Mouse (Mus musculus): Measurements from ENCODE around the gene Olah.
"Not testable (repeated sequence)": the region's sequence is repeated elsewhere in the genome, so short reads cannot be mapped to it uniquely, and the experiment has no call there.

Gene Olah

DNA sequence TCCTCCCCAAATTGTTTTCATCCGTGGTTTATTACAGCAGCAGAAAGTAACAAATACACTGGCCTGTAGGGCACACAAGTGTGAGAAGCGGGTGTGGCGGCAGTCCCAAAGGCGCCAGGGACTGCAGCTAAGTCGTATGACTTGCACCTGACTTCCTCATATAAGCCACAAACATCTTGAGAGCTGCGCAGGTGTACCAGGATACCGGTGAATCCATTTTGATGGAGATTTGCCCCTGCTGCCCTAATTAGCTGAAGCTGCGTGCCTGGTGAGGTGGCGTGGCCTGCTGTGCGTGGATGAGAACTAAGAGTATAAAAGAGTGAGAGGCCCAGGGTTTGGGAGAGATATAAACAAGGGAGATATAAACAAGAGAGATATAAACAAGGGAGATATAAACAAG is at the start of gene Olah:
Gene Olah (minus strand): TSS at position 101 of the 400 bp plus-strand sequence.
- DNase-seq (ENCODE audit: low spot score) = not testable (repeated sequence)

DNA sequence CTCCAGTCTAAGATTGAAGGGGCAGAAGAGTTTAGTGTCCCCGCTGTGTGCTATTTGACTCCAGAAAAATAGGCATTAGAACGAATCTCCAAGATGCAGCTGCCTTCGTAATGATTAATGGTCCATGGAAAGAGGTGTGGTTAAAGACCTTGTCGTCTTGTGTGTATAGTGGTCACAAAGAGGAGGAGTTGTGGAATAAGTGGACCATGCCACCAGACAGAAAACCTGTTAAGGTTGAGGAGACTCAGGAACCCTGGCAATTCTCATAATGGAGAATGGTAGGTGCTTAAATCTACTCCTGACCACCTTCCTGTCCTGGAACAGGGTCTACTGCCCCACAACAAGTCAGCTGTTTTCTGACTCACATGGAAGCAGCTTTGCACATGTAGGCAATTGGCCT is 49.0 kb upstream of the Olah start:
- no peak for DNase-seq (ENCODE audit: low spot score)

DNA sequence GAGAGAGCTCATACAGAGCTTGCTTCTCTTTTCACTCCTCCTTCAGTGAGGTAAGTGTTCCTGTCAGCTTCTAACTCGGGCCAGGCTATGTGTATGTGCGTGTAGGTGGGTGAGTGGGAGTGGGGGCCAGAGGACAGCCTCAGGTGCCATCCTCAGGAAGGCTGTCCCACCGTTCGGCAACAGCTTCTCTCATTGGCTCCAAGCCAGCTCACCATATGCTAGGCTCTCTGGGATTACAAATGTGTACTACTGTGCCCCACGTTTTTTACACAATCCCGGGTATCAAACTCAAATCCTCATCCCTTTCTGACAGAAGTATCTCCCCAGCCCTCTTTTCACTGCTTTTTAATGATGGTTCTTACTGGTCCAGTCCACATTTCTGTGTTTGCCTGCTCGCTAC is 47.2 kb upstream of the Olah start:
- no peak for DNase-seq (ENCODE audit: low spot score)

GRCm38 (mm10) chr2:3437956-3438355 is 40.9 kb upstream of the Olah start:
- no peak for DNase-seq (ENCODE audit: low spot score)

- no peak for DNase-seq (ENCODE audit: low spot score)
Observed at GRCm38 (mm10) chr2:3435369-3436061, 38.5 kb upstream of the Olah start.

- DNase-seq (ENCODE audit: low spot score) = no peak
Observed at GRCm38 (mm10) chr2:3430956-3431355, 33.9 kb upstream of the Olah start.

DNA sequence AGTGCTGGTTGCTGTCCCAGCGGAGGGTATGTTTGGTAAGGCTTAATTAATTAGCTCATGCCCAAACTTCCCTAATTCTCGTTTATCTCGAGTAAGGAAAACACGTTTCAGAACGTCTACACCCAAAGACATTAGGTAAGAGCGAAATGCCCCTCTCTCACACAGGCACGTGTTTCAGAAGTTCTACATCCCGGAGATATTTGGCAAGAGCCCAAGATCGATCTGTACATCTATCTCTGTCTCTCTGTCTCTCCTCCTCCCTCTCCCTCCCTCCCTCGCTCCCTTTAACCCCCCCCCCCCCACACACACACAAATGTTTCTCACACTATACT is 27.5 kb upstream of the Olah start:
- no peak for DNase-seq (ENCODE audit: low spot score)

DNA sequence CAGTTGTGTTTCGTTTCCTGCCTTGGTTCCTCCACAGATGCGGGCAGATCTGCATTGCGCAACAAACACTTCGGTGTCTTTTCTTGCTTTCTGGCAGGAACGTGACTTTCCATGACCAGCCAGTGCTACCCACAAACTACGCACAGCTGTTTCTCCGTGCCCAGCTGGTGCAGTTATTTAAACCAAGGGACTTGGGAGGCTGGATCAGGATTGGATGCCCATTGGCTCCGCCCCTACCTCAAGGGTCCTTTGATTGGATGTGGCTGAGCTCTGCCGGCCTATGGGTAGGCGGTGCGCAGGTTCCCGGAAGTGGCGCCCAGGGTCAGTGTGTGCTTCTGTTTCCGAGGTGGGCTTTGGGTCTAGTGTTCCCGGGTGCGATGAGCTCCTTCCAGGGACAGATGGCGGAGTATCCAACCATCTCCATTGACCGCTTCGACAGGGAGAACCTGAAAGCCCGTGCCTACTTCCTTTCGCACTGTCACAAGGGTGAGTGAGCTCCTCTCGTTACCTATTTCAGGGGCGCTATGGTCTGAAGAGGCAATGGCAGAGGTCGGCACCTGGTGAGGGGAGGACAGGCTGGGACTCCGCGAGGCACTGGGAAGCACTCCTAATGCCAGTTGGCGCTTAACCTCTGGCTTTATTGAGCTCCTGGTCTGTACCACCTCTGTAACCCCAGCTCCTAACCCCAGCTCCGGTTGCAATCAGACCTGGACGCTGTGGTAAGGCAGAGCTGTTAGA is 27.0 kb upstream of the Olah start, which contains the start of gene Dclre1c:
Gene Dclre1c (plus strand): TSS at position 291 of the 738 bp plus-strand sequence.
- DNase-seq (ENCODE audit: low spot score) = peak; percentile 87

DNA sequence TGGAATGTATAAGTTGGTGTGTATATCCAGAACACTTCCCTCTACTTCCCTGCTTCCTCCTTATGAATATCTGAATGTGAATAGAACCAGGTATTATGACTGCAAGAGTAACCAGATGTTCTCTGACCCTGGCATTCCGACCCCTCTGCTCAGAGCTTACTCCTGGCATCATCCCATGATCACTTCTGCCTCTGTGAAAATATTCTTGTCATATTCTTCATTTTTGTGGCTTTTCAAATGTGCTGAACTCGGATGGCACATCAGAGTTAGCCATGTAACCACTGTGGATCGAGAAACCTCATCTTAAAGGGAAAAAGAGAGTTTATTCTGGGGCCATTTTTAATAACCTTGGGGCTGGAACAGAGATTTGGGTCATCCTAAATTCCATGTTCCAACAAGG is 25.5 kb upstream of the Olah start, which contains the start of gene Meig1:
Gene Meig1 (minus strand): TSS at position 101 of the 400 bp plus-strand sequence.
- DNase-seq (ENCODE audit: low spot score) = no peak

- DNase-seq (ENCODE audit: low spot score) = no peak
Observed at GRCm38 (mm10) chr2:3420157-3420556, 23.1 kb upstream of the Olah start.

- DNase-seq (ENCODE audit: low spot score) = peak; percentile 93
Observed at GRCm38 (mm10) chr2:3418883-3419431, 21.9 kb upstream of the Olah start.

- no peak for DNase-seq (ENCODE audit: low spot score)
Observed at GRCm38 (mm10) chr2:3415676-3416075, 18.7 kb upstream of the Olah start.

GRCm38 (mm10) chr2:3414241-3414640 is 17.2 kb upstream of the Olah start:
- peak; percentile 31 for DNase-seq (ENCODE audit: low spot score)

DNA sequence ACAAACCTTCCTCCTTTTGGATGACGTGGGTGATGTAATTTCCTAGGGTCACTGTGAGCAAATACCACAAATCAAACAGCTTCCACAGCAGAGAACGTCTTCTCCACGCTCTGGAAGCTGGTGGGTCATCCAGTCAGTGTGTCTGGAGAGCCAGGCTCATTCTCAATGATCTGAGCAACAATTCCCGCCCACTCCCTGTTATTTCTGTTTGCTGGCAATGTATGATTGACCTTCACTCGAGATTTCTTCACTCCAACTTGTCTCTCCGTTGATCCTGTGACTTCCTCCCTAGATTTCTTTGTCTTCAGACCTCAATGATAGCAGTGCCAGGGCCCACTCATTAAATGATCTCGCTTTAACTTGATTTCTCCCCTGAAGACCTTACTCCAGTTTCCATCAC is 10.7 kb upstream of the Olah start:
- no peak for DNase-seq (ENCODE audit: low spot score)

DNA sequence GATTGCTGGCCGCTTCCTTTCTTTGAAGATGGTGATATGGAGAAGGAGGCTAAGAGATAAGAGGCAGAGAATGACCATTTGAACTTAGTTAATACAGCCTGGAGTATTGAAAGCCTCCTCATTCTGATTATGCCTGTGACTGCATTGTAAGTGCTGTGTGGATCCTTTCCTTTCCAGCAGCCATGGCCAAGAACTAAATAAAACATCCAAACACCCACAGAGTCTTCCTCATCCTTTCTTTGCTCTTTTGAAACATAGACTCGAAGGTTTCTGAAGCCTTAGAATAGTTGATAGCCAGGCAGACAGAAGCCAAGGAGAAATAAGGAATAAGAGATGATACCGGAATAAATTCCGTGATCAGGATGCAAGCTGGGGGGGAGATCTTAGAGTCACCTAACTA is 9.0 kb upstream of the Olah start:
- DNase-seq (ENCODE audit: low spot score) = no peak

GRCm38 (mm10) chr2:3391945-3392344 is 5.1 kb downstream of the Olah start:
- DNase-seq (ENCODE audit: low spot score) = no peak

DNA sequence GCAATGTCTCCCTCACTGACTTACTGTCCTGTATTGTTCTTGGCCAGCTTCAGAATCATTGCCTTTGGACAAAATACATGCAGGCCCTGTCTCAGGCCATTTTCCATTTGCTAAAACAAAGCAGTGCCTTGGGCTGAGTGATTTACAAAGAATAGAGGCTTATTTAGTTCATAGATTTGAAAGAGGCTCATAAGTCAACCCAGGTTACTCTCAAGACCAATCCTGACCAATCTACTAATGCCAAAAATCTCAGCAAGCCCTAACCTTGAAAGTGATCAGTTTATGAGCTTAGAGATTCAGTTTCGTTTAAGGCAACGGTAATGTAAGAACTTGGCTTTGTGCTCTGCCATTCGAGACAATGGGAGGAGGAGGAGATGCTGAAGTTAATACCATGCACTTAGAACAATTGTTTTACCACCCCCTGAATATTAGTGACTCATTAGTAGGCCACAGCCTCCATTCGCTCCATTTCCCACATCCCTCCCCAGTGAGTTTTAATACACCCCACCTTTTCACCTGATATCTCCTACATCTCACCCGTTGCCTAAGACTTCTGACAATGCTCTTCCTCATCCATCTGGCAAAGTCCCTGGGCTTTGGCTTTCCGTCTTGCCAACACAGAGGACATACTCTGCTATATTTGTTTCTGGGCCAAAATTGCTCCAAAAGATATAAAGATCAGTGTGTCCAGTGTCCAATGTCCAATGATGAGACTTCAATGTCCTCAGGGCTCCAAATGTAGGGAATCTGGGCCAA is 9.7 kb downstream of the Olah start:
- DNase-seq (ENCODE audit: low spot score) = no peak

DNA sequence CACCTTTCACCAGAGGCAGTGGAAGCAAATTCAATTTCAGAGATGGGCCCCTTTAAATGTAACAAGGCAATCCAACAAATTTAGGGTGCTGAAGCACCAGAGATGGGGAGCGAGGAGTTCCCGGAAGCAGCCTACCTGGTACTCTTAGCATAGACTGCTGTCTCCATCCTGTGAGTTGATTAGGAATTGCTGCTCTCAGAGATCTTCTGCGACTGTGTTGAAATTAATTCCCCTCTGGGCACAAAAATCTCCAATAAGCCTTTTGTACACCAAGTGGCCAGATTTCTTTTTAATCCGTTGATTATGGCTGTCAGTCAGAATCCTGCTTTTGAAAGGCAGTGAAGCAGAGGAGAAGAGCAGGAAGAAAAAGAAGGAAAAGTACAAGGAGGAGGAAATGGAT is 31.9 kb downstream of the Olah start:
- no peak for DNase-seq (ENCODE audit: low spot score)

DNA sequence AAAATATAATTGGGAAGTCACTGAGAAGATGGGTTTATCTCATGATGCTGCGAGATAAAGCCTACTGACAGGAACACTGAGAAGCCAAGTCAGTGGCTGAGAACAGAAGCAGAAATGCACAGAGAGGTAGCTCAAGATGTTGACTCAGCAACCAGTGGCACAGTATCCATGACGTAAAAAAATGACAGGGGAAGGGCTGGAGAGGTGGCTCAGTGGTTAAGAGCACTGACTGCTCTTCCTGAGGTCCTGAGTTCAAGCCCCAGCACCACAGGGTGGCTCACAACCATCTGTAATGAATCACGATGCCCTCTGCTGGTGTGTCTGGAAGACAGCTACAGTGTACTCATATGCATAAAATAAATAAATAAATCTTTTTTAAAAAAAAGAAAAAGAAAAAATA is 35.9 kb downstream of the Olah start:
- no peak for DNase-seq (ENCODE audit: low spot score)

GRCm38 (mm10) chr2:3357887-3358286 is 39.1 kb downstream of the Olah start:
- DNase-seq (ENCODE audit: low spot score) = no peak

GRCm38 (mm10) chr2:3356311-3356710 is 40.7 kb downstream of the Olah start:
- DNase-seq (ENCODE audit: low spot score) = no peak

DNA sequence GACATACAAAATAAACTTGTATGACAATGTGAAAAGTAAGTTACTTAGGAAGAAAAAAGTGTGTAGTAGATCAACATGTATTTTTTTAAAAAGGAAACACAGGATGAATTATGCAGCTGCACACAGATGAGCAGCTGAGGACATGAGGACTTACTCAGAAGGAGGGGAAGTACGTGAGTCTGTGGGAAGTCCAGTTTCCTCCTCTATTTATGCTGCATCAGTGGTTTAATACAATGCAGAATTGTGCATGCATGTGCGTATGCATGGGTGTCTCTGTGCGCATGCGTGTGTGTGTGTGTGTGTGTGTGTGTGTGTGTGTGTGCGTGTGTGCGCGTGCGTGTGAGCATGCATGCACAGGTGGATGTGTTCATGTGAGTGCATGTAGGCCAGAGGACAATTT is 41.2 kb downstream of the Olah start:
- no peak for DNase-seq (ENCODE audit: low spot score)

GRCm38 (mm10) chr2:3353160-3353559 is 43.9 kb downstream of the Olah start:
- no peak for DNase-seq (ENCODE audit: low spot score)

Measured in yolk sac, embryonic 10.5 days (tissue).